Mouse (Mus musculus) forebrain, embryonic 13.5 days (tissue): Measurements from ENCODE around the gene Wdr25. TPM values are rescaled to one million over a fixed set of nuclear protein-coding genes. Genes with fewer than 3 reads are reported as not detected.
A peak's percentile ranks its signal among the peaks of the same experiment; 100 is the strongest.

Experiments used
- ATAC-seq: fragments of 200-750 bp; cut with Nextera tagmentation; 2 replicates; pipeline ENCODE4 v1.8.0; 2017
- H3K27ac ChIP-seq: fragments of 300-500 bp; sonication (generic); 2 replicates; pipeline ENCODE4 v1.5.1; 2015; ENCODE audit warnings: inconsistent platforms, mild to moderate bottlenecking, moderate library complexity
- H3K27me3 ChIP-seq: fragments of 300-500 bp; sonication (generic); 2 replicates; pipeline ENCODE4 v1.6.1; 2015; ENCODE audit warnings: mild to moderate bottlenecking, inconsistent platforms
- H3K36me3 ChIP-seq: fragments of 300-500 bp; sonication (generic); 2 replicates; pipeline ENCODE4 v1.6.1; 2015; ENCODE audit warnings: mild to moderate bottlenecking, inconsistent platforms; ENCODE audit not compliant: poor library complexity, severe bottlenecking
- H3K4me1 ChIP-seq: fragments of 300-500 bp; sonication (generic); 2 replicates; pipeline ENCODE4 v1.6.1; 2015; ENCODE audit warnings: inconsistent platforms
- H3K4me2 ChIP-seq: fragments of 300-500 bp; sonication (generic); 2 replicates; pipeline ENCODE4 v1.6.1; 2015; ENCODE audit warnings: inconsistent platforms, mild to moderate bottlenecking, moderate library complexity
- H3K4me3 ChIP-seq: fragments of 300-500 bp; sonication (generic); 2 replicates; pipeline ENCODE4 v1.5.1; 2015; ENCODE audit warnings: mild to moderate bottlenecking, inconsistent platforms
- H3K9ac ChIP-seq: fragments of 300-500 bp; sonication (generic); 2 replicates; pipeline ENCODE4 v1.6.1; 2015; ENCODE audit warnings: mild to moderate bottlenecking, inconsistent platforms
- H3K9me3 ChIP-seq: fragments of 300-500 bp; sonication (generic); replicated peaks from 2 replicates; pipeline ENCODE4 v1.6.1; 2016; ENCODE audit warnings: inconsistent platforms
- WGBS: fragments of 180-500 bp; shearing (Covaris S2); methylation state at CpG from one replicate; pipeline ENCODE4 v1.1.7; 2015; 5-methylcytosine and 5-hydroxymethylcytosine counted together
- polyA plus RNA-seq: library from polyadenylated mRNA; unstranded; fragments of >200 nt; fragmentation: Nextera tagmentation; extraction: Ambion mirVana; gene quantifications from 2 replicates; pipeline ENCODE4 v1.2.1, GENCODE M21; 2015

Wdr25 gene
- polyA plus RNA-seq, 1 experiment from 2014 or later: 10.4 TPM

DNA sequence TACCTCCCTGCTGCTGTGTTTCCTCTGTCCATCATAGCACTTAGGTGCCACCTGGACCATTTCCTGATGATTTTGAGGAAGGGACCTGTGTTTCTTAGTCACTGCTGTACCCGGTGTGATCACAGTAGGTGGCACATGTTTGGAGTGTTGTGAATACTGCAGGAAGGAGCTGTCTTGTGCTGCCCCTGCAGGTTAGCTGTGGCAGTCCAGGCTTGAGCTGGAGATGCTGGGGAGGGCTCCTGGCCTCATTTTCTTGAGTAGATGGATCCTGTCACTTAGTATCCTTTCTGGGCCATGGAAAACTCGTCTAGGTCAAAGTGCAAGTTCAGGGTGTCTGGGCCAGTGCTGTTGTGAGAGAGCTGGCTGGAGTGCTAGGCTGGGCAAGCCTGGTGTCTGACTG lies 47.9 kb downstream of the Wdr25 start:
- no peak overlapping the region for H3K4me2 ChIP-seq
- ATAC-seq: no peak

DNA sequence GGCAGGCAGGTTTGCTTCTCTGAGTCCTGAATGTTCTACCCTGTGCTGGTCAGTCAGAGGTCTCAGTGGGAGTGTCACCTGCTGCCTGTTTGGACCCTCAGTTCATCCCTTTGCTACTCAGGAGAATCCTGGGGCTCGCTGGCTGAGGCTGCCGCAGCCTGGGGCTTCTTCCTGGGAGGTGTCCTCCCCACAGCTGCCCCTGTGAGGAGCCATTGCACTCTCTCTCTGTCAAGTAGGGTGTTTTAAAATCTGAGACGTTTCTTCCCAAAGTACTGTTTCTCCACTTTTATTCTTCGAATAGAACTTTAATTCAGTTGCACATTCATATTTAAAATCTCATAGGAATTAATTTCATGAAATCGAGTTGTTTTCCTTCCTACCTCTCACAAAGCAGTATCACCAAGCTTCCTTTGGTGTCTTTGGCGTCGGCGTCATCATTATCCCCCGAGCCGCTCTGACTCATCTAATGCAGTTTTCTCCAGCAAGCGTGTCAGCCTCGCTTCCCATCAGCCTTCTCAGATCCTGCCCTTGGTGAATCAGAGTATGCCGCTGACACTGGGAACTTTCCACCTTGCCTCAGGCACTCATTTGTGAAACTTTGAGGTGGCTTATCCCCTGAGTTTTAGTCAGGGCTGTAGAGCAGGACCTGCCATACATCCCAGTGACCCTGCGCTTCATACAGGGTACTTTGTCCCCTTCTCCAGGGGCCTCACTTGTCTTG lies 48.9 kb downstream of the Wdr25 start:
- Histone ChIP-seq H3K4me3 (no peak overlapping the region), H3K27me3 (0 out of 2 replicates have a peak, but pooled peaks cover 4% of the 10 kb centered on the region), H3K9ac (no peak overlapping the region), H3K36me3 (no peaks in the 10 kb centered on the region), H3K27ac (no peak overlapping the region), H3K4me2 (no peak overlapping the region), H3K9me3 (no peaks in the 10 kb centered on the region), H3K4me1 (peaks cover 13% of the 10 kb centered on the region)
- WGBS: 87% methylated on average over 14 of the region's 14 CpGs
- no peak for ATAC-seq

More for the DNA sequence above, 47.9 kb downstream of the Wdr25 start:
- H3K27ac ChIP-seq: no peak overlapping the region
- no peaks in the 10 kb centered on the region for H3K9me3 ChIP-seq
- 72% methylated on average over 2 of the region's 2 CpGs for WGBS
- H3K4me3 ChIP-seq: no peak overlapping the region
- no peak overlapping the region for H3K9ac ChIP-seq
- H3K4me1 ChIP-seq: peaks cover 20% of the 10 kb centered on the region
- no peaks in the 10 kb centered on the region for H3K27me3 ChIP-seq
- H3K36me3 ChIP-seq: no peaks in the 10 kb centered on the region

DNA sequence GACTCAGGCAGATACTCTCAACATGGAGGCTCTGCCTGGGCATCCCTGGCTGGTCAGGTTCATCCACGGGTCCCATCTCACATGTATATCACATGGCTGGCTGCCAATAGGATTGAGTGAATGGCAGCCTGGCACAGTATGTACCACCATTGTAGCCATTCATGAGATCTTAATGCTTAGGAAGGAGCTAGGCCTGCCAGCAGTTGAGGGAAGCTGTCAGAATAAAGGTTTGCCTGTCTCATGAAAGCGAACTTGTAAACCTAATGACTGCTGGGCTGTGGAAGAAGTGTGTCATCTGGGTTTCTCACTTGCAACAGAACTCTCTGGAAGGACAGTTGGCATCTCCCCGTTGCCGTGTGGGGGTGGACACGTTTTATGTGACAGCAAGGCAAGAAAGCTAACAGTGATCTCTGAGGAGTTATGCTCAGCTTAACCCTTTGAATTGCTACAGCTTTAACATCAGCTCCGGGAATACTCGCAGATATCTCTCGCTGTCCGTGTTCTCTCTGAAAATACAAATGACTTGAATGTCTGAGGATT lies 59.6 kb downstream of the Wdr25 start:
- H3K9me3 ChIP-seq: no peaks in the 10 kb centered on the region
- no peak overlapping the region for H3K4me2 ChIP-seq
- ATAC-seq: peak; percentile 25
- no peak overlapping the region for H3K4me3 ChIP-seq
- H3K27ac ChIP-seq: 0 out of 2 replicates have a peak overlapping the region, but pooled peaks have one; percentile 25
- WGBS: 57% methylated on average over 9 of the region's 9 CpGs
- H3K9ac ChIP-seq: no peak overlapping the region
- no peaks in the 10 kb centered on the region for H3K36me3 ChIP-seq
- peaks cover 30% of the 10 kb centered on the region for H3K27me3 ChIP-seq
- peaks cover 45% of the 10 kb centered on the region for H3K4me1 ChIP-seq

DNA sequence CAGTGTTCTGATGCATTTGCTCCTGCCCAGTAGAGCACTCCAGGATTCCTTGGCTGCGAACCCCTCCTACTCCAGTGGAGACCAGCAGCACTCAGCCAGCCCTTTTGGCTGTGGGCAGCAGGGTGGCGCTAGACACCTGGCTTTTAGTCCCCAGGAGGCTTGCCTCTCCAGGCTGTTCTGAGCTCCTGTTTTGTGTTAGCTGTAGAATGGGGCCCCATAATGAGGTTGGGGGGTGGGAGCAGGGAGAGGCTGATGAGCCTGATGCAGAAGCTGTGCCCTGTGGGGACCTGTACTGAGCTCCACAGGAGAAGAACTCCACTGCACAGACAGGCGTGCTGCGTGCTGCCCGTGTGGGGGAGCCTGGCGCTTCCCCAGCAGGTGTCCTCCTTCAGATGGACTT lies 60.4 kb downstream of the Wdr25 start:
- peaks cover 53% of the 10 kb centered on the region for H3K4me1 ChIP-seq
- H3K9me3 ChIP-seq: no peaks in the 10 kb centered on the region
- WGBS: 6% methylated on average over 6 of the region's 6 CpGs
- no peaks in the 10 kb centered on the region for H3K36me3 ChIP-seq
- ATAC-seq: peak; percentile 42; the same call in 1 of the 2 replicates
- peak overlapping the region; percentile 12; the same call in 1 of the 2 replicates for H3K9ac ChIP-seq
- peaks cover 30% of the 10 kb centered on the region for H3K27me3 ChIP-seq
- peak overlapping the region; percentile 25; the same call in 1 of the 2 replicates for H3K27ac ChIP-seq
- H3K4me2 ChIP-seq: peak overlapping the region; percentile 27
- H3K4me3 ChIP-seq: no peak overlapping the region

DNA sequence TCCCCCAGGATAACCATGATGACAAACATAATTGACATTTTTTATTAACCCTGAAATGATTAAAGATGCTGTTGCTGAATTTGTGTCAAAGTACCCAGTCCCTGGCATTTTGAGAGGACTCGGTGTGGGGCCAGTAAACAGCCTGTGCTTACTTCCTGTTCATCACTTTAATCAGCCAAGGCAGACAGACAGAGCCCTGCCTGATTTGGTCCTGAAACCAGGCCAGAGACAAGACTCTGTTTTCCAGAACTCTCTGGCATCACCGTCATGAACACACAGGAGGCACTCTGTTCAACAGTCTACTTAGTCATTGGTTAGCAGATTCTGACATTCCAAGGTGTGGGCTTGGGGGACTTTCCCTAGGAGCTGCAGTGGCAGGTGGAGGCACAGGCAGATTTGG lies 61.0 kb downstream of the Wdr25 start:
- peaks cover 59% of the 10 kb centered on the region for H3K4me1 ChIP-seq
- H3K4me3 ChIP-seq: no peak overlapping the region
- H3K27me3 ChIP-seq: peaks cover 30% of the 10 kb centered on the region
- 0 out of 2 replicates have a peak overlapping the region, but pooled peaks have one; percentile 12 for H3K9ac ChIP-seq
- no peaks in the 10 kb centered on the region for H3K9me3 ChIP-seq
- ATAC-seq: no peak
- H3K4me2 ChIP-seq: no peak overlapping the region
- H3K36me3 ChIP-seq: no peaks in the 10 kb centered on the region
- 0 out of 2 replicates have a peak overlapping the region, but pooled peaks have one; percentile 25 for H3K27ac ChIP-seq
- WGBS: 26% methylated on average over 2 of the region's 2 CpGs

DNA sequence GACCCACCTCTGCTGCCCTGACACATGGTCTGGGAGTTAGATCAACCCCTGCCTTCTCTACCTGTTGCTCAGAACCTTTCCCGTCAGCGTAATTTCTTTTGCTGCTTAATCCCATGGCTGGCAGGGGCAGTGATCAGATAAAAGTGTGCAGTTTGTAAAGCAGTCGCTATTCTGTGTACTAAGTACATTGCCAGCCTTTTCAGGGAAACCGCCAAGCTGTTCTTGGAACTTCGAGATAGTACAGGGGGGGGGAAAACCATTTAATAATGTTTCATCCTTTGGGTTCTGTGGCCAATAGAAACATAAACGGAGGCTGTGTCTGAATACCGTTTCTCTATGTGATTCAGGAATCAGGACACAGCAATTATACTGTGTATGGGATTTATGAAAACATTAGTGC lies 65.1 kb downstream of the Wdr25 start:
- 24% methylated on average over 7 of the region's 7 CpGs for WGBS
- Histone ChIP-seq H3K27ac (no peak overlapping the region), H3K4me2 (peak overlapping the region; percentile 56)

DNA sequence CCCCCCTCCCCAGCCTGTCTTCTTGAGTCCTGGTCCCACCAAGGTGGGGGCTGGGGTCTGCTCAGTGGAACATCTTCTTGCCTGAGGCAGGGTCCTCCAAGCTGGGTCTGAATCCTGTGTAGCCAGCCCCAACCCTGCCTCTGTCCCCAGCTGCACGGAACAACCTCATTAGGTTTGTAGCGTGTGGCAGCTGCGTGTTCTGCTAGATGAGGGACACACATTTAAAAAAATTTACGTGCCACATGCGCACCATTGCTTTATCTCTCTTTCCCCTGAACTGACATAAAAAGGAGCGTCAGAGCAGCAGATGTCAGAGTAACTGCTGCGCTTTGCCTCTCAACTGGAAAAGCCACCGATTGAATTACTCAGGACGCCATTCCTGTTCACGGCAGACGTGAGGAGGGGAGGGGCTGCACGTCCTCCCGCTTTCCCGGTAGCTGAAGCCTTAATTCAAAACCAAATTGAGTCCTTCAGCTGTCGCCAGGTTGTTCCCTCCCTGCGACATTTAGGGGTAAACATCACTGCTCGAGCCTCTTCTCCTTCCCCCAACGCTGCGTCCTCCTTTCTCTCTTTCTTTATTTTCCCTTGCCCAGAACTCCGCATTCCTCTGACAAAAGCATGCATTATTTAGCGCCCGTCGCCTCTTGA lies 65.7 kb downstream of the Wdr25 start:
- no peaks in the 10 kb centered on the region for H3K36me3 ChIP-seq
- H3K27me3 ChIP-seq: peaks cover 34% of the 10 kb centered on the region
- no peaks in the 10 kb centered on the region for H3K9me3 ChIP-seq
- WGBS: under 1% methylated on average over 23 of the region's 23 CpGs
- peak; percentile 68 for ATAC-seq
- H3K27ac ChIP-seq: peak overlapping the region; percentile 78
- H3K9ac ChIP-seq: 0 out of 2 replicates have a peak overlapping the region, but pooled peaks have one; percentile 23
- peaks cover 62% of the 10 kb centered on the region for H3K4me1 ChIP-seq
- peak overlapping the region; percentile 27 for H3K4me3 ChIP-seq
- H3K4me2 ChIP-seq: peak overlapping the region; percentile 56

More for the DNA sequence above, 65.1 kb downstream of the Wdr25 start:
- Histone ChIP-seq H3K9me3 (no peaks in the 10 kb centered on the region), H3K36me3 (no peaks in the 10 kb centered on the region), H3K9ac (no peak overlapping the region), H3K27me3 (peaks cover 32% of the 10 kb centered on the region), H3K4me3 (no peak overlapping the region), H3K4me1 (peaks cover 68% of the 10 kb centered on the region)
- ATAC-seq: no peak

DNA sequence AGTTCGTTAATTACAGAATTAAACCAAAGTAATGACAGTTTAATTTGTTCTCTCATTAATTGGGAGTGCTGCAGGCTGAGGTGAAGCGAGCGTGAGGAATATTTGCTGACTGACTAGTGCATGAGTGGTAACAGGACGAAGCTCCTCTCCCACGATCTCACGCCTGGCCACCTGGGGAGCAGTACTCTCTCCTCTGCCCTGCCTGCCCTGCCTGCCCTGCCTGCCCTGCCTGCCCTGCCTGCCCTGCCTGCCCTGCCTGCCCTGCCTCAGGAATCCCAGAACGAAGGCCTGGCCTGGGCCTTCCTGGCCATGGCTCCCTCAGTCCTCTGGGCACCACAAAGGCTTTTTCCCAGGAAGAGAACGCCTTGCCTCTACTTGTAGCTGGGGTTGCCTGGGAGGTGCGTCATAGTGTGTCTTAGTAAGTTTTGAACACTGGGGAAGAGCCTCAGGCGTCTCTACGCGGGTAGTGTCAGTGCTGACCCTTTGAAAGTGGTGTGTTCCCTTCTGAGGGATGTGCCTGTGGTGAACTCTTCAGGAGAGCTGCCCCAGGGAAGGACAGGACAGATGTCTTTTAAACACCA lies 66.3 kb downstream of the Wdr25 start:
- peak overlapping the region; percentile 56 for H3K4me2 ChIP-seq
- H3K9me3 ChIP-seq: no peaks in the 10 kb centered on the region
- H3K9ac ChIP-seq: peak overlapping the region; percentile 23; the same call in 1 of the 2 replicates
- peaks cover 56% of the 10 kb centered on the region for H3K4me1 ChIP-seq
- H3K4me3 ChIP-seq: peak overlapping the region; percentile 27
- no peaks in the 10 kb centered on the region for H3K36me3 ChIP-seq
- ATAC-seq: peak; percentile 73
- H3K27me3 ChIP-seq: peaks cover 39% of the 10 kb centered on the region
- H3K27ac ChIP-seq: peak overlapping the region; percentile 78
- WGBS: 5% methylated on average over 12 of the region's 12 CpGs

DNA sequence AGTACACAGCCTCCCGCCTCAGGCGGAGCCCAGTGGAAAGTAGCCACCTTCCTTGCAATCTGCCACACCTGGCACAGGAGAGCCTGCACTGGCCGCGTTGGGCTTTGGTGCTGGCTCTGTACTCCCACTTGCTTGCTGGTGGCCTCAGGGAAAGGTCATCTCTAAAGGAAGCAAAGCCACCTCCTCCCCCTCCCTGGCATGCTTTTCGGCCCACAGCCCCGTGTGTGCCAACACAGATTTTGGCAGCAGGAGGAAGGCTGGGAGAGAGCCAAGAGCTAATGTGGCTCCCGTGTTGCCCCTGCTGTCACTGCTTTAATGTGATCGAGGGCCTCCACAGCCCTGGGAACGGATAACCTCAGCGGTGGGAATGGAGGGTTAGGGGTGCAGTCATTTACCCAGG lies 66.8 kb downstream of the Wdr25 start:
- Histone ChIP-seq H3K36me3 (no peaks in the 10 kb centered on the region), H3K4me1 (peaks cover 55% of the 10 kb centered on the region)
- WGBS: 19% methylated on average over 10 of the region's 10 CpGs

DNA sequence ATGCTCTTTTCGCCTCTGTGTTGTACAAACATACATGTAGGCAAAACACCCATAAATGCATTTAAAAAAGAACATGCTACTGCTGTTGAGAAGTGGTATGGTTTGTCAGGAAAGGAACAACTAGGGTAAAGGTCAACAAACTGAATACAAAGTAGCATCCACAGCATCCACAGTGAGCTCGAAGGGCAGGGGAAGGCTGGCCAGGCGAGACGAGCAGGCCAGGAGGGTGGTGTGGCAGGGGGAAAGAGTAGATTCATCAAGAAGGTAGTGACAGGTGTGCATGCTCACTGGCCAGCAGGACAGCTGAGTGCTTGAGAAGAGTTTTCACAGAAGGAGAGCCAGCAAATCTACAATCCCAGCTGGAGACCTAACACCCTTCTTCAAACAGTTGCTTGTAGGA lies 74.2 kb downstream of the Wdr25 start:
- peaks cover 11% of the 10 kb centered on the region for H3K27me3 ChIP-seq
- H3K4me3 ChIP-seq: no peak overlapping the region
- no peaks in the 10 kb centered on the region for H3K9me3 ChIP-seq
- H3K9ac ChIP-seq: no peak overlapping the region
- H3K4me2 ChIP-seq: no peak overlapping the region
- H3K36me3 ChIP-seq: no peaks in the 10 kb centered on the region
- H3K4me1 ChIP-seq: peaks cover 7% of the 10 kb centered on the region
- no peak for ATAC-seq
- no peak overlapping the region for H3K27ac ChIP-seq
- WGBS: 84% methylated on average over 4 of the region's 4 CpGs

More for the DNA sequence above, 66.8 kb downstream of the Wdr25 start:
- Histone ChIP-seq H3K27me3 (peaks cover 42% of the 10 kb centered on the region), H3K27ac (peak overlapping the region; percentile 78), H3K9ac (no peak overlapping the region), H3K4me2 (peak overlapping the region; percentile 56), H3K9me3 (no peaks in the 10 kb centered on the region), H3K4me3 (no peak overlapping the region)
- peak; percentile 70 for ATAC-seq

DNA sequence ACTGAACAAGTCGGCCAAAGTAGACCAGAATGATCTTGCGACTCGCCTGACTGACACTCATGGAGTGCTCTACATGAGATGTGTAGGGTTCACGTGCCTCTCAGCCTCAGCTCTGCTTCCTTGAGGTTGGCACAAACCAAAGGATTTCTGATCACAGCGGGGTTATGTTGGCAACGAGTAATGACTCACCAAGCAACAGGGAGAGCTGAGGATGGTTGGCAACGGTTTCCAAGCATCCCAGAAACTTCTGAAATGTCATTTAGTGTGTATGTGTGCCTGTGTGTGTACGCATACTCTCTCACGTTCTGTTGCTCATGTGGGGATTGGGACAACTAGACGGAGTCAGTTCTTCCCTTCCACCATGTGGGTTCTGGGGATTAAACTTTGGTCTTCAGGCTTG lies 74.6 kb downstream of the Wdr25 start:
- peaks cover 11% of the 10 kb centered on the region for H3K27me3 ChIP-seq

DNA sequence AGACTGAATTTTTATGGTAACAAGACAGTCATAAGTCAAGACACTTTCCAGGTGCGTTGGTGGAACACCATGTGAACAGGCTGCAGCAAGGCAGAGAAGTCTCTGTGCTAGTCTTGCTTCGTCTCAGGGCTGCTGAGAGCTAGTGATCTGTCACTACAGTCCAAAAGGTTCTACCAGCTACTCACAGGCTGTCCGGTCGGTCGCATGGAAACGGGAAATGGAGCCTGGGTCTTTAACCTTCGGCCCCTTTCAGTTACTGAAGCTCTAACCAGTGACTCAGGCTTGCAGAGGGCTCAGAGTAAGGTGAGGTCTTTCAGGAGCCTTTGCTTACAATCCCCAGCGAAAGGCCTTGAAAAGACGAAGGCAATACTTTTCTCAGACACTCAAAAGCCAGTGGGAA lies 78.0 kb downstream of the Wdr25 start:
- no peaks in the 10 kb centered on the region for H3K36me3 ChIP-seq
- WGBS: 91% methylated on average over 9 of the region's 9 CpGs
- no peak overlapping the region for H3K9ac ChIP-seq
- ATAC-seq: no peak
- no peak overlapping the region for H3K4me3 ChIP-seq
- no peak overlapping the region for H3K27ac ChIP-seq
- no peak overlapping the region for H3K4me2 ChIP-seq
- H3K4me1 ChIP-seq: no peaks in the 10 kb centered on the region
- peaks cover 4% of the 10 kb centered on the region; the same call in 1 of the 2 replicates for H3K9me3 ChIP-seq
- H3K27me3 ChIP-seq: no peaks in the 10 kb centered on the region

More for the DNA sequence above, 74.6 kb downstream of the Wdr25 start:
- Histone ChIP-seq H3K9ac (no peak overlapping the region), H3K4me1 (peaks cover 3% of the 10 kb centered on the region), H3K4me2 (no peak overlapping the region), H3K9me3 (no peaks in the 10 kb centered on the region), H3K27ac (no peak overlapping the region), H3K36me3 (no peaks in the 10 kb centered on the region), H3K4me3 (no peak overlapping the region)
- ATAC-seq: no peak
- WGBS: 87% methylated on average over 10 of the region's 10 CpGs
